Mouse (Mus musculus): ENCODE results near the gene Ccpg1os.

Ccpg1os gene

GRCm38 (mm10) chr9:72985250-72986220 is at the start of gene Ccpg1os, which contains the start of gene Ccpg1:
Gene Ccpg1os, minus strand, starts transcription at chr9:72985382.
Gene Ccpg1, plus strand, starts transcription at chr9:72985429.
- peak; percentile 97 for DNase-seq (ENCODE audit: low spot score)

GRCm38 (mm10) chr9:73033406-73033805 is 48.2 kb upstream of the Ccpg1os start:
- no peak for DNase-seq (ENCODE audit: low spot score)

GRCm38 (mm10) chr9:73031421-73031820 is 46.2 kb upstream of the Ccpg1os start:
- DNase-seq (ENCODE audit: low spot score): peak; percentile 39

- DNase-seq (ENCODE audit: low spot score): no peak
These were observed 45.3 kb upstream of the Ccpg1os start for GRCm38 (mm10) chr9:73030443-73030842.

GRCm38 (mm10) chr9:73025818-73026636 is 40.8 kb upstream of the Ccpg1os start:
- DNase-seq (ENCODE audit: low spot score): no peak

GRCm38 (mm10) chr9:73020566-73021097 is 35.5 kb upstream of the Ccpg1os start:
- no peak for DNase-seq (ENCODE audit: low spot score)

GRCm38 (mm10) chr9:73019841-73020240 is 34.7 kb upstream of the Ccpg1os start:
- DNase-seq (ENCODE audit: low spot score): no peak

- no peak for DNase-seq (ENCODE audit: low spot score)
These were observed 29.5 kb upstream of the Ccpg1os start for GRCm38 (mm10) chr9:73014724-73015123.

- DNase-seq (ENCODE audit: low spot score): no peak
These were observed 27.4 kb upstream of the Ccpg1os start for GRCm38 (mm10) chr9:73012629-73013028.

GRCm38 (mm10) chr9:73008384-73008783 is 23.2 kb upstream of the Ccpg1os start:
- DNase-seq (ENCODE audit: low spot score): no peak

- no peak for DNase-seq (ENCODE audit: low spot score)
These were observed 21.0 kb upstream of the Ccpg1os start for GRCm38 (mm10) chr9:73006175-73006574.

- DNase-seq (ENCODE audit: low spot score): no peak
These were observed 19.9 kb upstream of the Ccpg1os start for GRCm38 (mm10) chr9:73005106-73005505.

GRCm38 (mm10) chr9:73004076-73004475 is 18.9 kb upstream of the Ccpg1os start:
- no peak for DNase-seq (ENCODE audit: low spot score)

GRCm38 (mm10) chr9:73002177-73002576 is 17.0 kb upstream of the Ccpg1os start:
- no peak for DNase-seq (ENCODE audit: low spot score)

- no peak for DNase-seq (ENCODE audit: low spot score)
These were observed 16.3 kb upstream of the Ccpg1os start for GRCm38 (mm10) chr9:73001314-73002011.

- no peak for DNase-seq (ENCODE audit: low spot score)
These were observed 15.3 kb upstream of the Ccpg1os start for GRCm38 (mm10) chr9:73000487-73000886.

GRCm38 (mm10) chr9:72996806-72997205 is 11.6 kb upstream of the Ccpg1os start:
- no peak for DNase-seq (ENCODE audit: low spot score)

GRCm38 (mm10) chr9:72996167-72996566 is 11.0 kb upstream of the Ccpg1os start:
- no peak for DNase-seq (ENCODE audit: low spot score)

- no peak for DNase-seq (ENCODE audit: low spot score)
These were observed 7.4 kb upstream of the Ccpg1os start for GRCm38 (mm10) chr9:72992576-72992975.

- no peak for DNase-seq (ENCODE audit: low spot score)
These were observed 6.2 kb upstream of the Ccpg1os start for GRCm38 (mm10) chr9:72991420-72991819.

- no peak for DNase-seq (ENCODE audit: low spot score)
These were observed 3.5 kb upstream of the Ccpg1os start for GRCm38 (mm10) chr9:72988706-72989105.

GRCm38 (mm10) chr9:72987703-72988102 is 2.5 kb upstream of the Ccpg1os start:
- no peak for DNase-seq (ENCODE audit: low spot score)
